Mouse (Mus musculus) ES-CJ7 (cell line): Measurements from ENCODE around the gene Zfp867.

Experiments used
- DNase-seq: peaks from one replicate; pipeline ENCODE4 v3.0.0; 2011; ENCODE audit warnings: low read depth, low spot score

The Zfp867 gene

GRCm38 (mm10) chr11:59472326-59472677 lies at the start of gene Zfp867:
TSS of gene Zfp867 (minus strand) at chr11:59472474.
- peak; percentile 94 for DNase-seq

GRCm38 (mm10) chr11:59519741-59520495 lies 47.6 kb upstream of the Zfp867 start:
- DNase-seq: no peak

- peak; percentile 33 for DNase-seq
These were observed 46.0 kb upstream of the Zfp867 start for GRCm38 (mm10) chr11:59518226-59518625.

- DNase-seq: no peak
These were observed 45.2 kb upstream of the Zfp867 start for GRCm38 (mm10) chr11:59517441-59517840.

- no peak for DNase-seq
These were observed 42.5 kb upstream of the Zfp867 start for GRCm38 (mm10) chr11:59514789-59515188.

- no peak for DNase-seq
These were observed 42.1 kb upstream of the Zfp867 start for GRCm38 (mm10) chr11:59514381-59514780.

GRCm38 (mm10) chr11:59513556-59513955 lies 41.3 kb upstream of the Zfp867 start:
- peak; percentile 33 for DNase-seq

- DNase-seq: no peak
These were observed 40.5 kb upstream of the Zfp867 start for GRCm38 (mm10) chr11:59512733-59513132.

- peak; percentile 70 for DNase-seq
These were observed 39.3 kb upstream of the Zfp867 start for GRCm38 (mm10) chr11:59511558-59511957.

- DNase-seq: no peak
These were observed 34.4 kb upstream of the Zfp867 start for GRCm38 (mm10) chr11:59506713-59507074.

- DNase-seq: peak; percentile 92
These were observed 33.8 kb upstream of the Zfp867 start for GRCm38 (mm10) chr11:59505839-59506712.

GRCm38 (mm10) chr11:59505351-59505838 lies 33.1 kb upstream of the Zfp867 start:
- peak; percentile 94 for DNase-seq

- DNase-seq: no peak
These were observed 29.9 kb upstream of the Zfp867 start for GRCm38 (mm10) chr11:59501978-59502700.

GRCm38 (mm10) chr11:59497747-59498146 lies 25.5 kb upstream of the Zfp867 start:
- DNase-seq: peak; percentile 58

GRCm38 (mm10) chr11:59496672-59497310 lies 24.5 kb upstream of the Zfp867 start:
- DNase-seq: no peak

GRCm38 (mm10) chr11:59486222-59486621 lies 13.9 kb upstream of the Zfp867 start:
- DNase-seq: no peak

- DNase-seq: no peak
These were observed 13.4 kb upstream of the Zfp867 start for GRCm38 (mm10) chr11:59485641-59486040.

GRCm38 (mm10) chr11:59483212-59483611 lies 10.9 kb upstream of the Zfp867 start:
- peak; percentile 51 for DNase-seq

GRCm38 (mm10) chr11:59477240-59477639 lies 5.0 kb upstream of the Zfp867 start:
- no peak for DNase-seq

GRCm38 (mm10) chr11:59471413-59472325 lies 605 bp downstream of the Zfp867 start:
- DNase-seq: peak; percentile 29
